Mouse (Mus musculus): ENCODE results near the gene Gm5134.

DNA sequence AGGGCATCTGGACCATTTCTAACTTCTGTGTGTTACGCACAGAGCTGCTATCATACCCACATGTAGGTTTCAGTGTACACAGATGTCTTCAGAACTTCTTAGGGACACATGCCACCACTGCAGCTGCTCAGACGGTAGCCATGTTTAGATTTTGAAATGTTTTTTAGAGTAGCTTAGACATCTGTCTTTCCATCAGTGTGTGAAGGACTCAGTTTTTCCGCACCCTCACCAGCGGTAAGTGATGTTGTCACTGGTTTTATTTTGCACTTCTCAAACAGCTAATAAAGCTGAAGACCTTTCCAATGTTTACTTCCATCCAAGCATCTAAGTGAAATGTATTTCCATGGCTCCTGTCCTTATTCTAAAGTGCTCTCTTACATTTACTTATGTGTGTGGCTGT is 47.4 kb upstream of the Gm5134 start:
- TF ChIP-seq CTCF (IDR thresholded peaks at IDR 0.05; ENCODE audit: extremely low read depth, insufficient read length, insufficient replicate concordance, low read depth, low read length) (no peak), POLR2A (IDR thresholded peaks at IDR 0.05; ENCODE audit: low read depth, low read length) (no peak)

Measured in small intestine, adult 2 months (tissue).